Mouse (Mus musculus) MEL (cell line): Measurements from ENCODE around the gene Ggnbp2. TPM values are rescaled to one million over a fixed set of nuclear protein-coding genes. Genes with fewer than 3 reads are reported as not detected.

Source experiments
- DNase-seq: peaks from one replicate; pipeline ENCODE4 v3.0.0; 2011; ENCODE audit warnings: low read depth, low spot score
- H3K27ac ChIP-seq: 2 replicates; pipeline ENCODE4 v1.5.1; 2012; ENCODE audit warnings: low read depth, mild to moderate bottlenecking, control low read depth, low read length, moderate library complexity; ENCODE audit not compliant: control insufficient read depth
- H3K27me3 ChIP-seq, 2 experiments: fragments of 150-350 bp in 1 of 2; sonication (generic) in 1 of 2; 2 replicates each; pipeline ENCODE4 v1.6.1; 2012; ENCODE audit warnings: low read length in 2 of 2, mild to moderate bottlenecking in 2 of 2, improper control_type of control experiment in 1 of 2, moderate library complexity in 1 of 2; ENCODE audit not compliant: insufficient read depth in 2 of 2, control insufficient read depth in 1 of 2
- H3K36me3 ChIP-seq, 2 experiments: 2 replicates each; pipeline ENCODE4 v1.6.1; 2012 to 2014; ENCODE audit warnings: low read length in 2 of 2, improper control_type of control experiment in 1 of 2, inconsistent platforms in 1 of 2, mild to moderate bottlenecking in 1 of 2; ENCODE audit not compliant: insufficient read depth in 2 of 2, control insufficient read depth in 1 of 2
- H3K4me1 ChIP-seq, 2 experiments: fragments of 150-350 bp in 1 of 2; sonication (generic) in 1 of 2; 2 replicates each; pipeline ENCODE4 v1.6.1; 2012; ENCODE audit warnings: low read length in 2 of 2, improper control_type of control experiment in 1 of 2, mild to moderate bottlenecking in 1 of 2; ENCODE audit not compliant: insufficient read depth in 2 of 2, control insufficient read depth in 1 of 2
- H3K4me3 ChIP-seq, 2 experiments: fragments of 150-350 bp in 1 of 2; sonication (generic) in 1 of 2; 2 replicates each; pipeline ENCODE4 v1.5.1; 2012; ENCODE audit warnings: low read depth in 2 of 2, low read length in 2 of 2, mild to moderate bottlenecking in 2 of 2, moderate library complexity in 2 of 2, control low read depth in 1 of 2, improper control_type of control experiment in 1 of 2; ENCODE audit not compliant: control insufficient read depth in 1 of 2, insufficient read depth in 1 of 2
- H3K79me2 ChIP-seq: 2 replicates; pipeline ENCODE4 v1.6.1; 2012; ENCODE audit warnings: mild to moderate bottlenecking, low read length, moderate library complexity; ENCODE audit not compliant: control insufficient read depth, poor library complexity, insufficient read depth
- H3K9ac ChIP-seq: 2 replicates; pipeline ENCODE4 v1.6.1; 2012; ENCODE audit warnings: low read depth, mild to moderate bottlenecking, control low read depth, low read length, moderate library complexity; ENCODE audit not compliant: control insufficient read depth, poor library complexity, severe bottlenecking
- H3K9me3 ChIP-seq: fragments of 150-350 bp; sonication (generic); replicated peaks from 2 replicates; pipeline ENCODE4 v1.6.1; 2012; ENCODE audit warnings: mild to moderate bottlenecking, low read length, improper control_type of control experiment, moderate library complexity; ENCODE audit not compliant: insufficient read depth
- CHD1 ChIP-seq: IDR thresholded peaks from 2 replicates; pipeline ENCODE4 v1.6.1; 2012; ENCODE audit warnings: low read depth, mild to moderate bottlenecking, inconsistent platforms, low read length, improper control_type of control experiment
- E2F4 ChIP-seq: IDR thresholded peaks from 2 replicates; pipeline ENCODE4 v1.6.1; 2011; ENCODE audit warnings: low read depth, low read length, improper control_type of control experiment, borderline replicate concordance
- ELF1 ChIP-seq: IDR thresholded peaks from 2 replicates; pipeline ENCODE4 v1.6.1; 2014; ENCODE audit warnings: low read depth, mild to moderate bottlenecking, inconsistent platforms, low read length, improper control_type of control experiment, moderate library complexity
- EP300 ChIP-seq, 2 experiments: IDR thresholded peaks; 2 replicates each; pipeline ENCODE4 v1.6.1; 2011; ENCODE audit warnings: improper control_type of control experiment in 2 of 2, low read length in 2 of 2, low read depth in 1 of 2, mild to moderate bottlenecking in 1 of 2
- ETS1 ChIP-seq: IDR thresholded peaks from 2 replicates; pipeline ENCODE4 v1.6.1; 2012; ENCODE audit warnings: low read depth, mild to moderate bottlenecking, inconsistent platforms, low read length, improper control_type of control experiment, moderate library complexity
- HCFC1 ChIP-seq: IDR thresholded peaks from 2 replicates; pipeline ENCODE4 v1.6.1; 2012; ENCODE audit warnings: low read depth, mild to moderate bottlenecking, inconsistent platforms, low read length, improper control_type of control experiment, moderate library complexity
- MAZ ChIP-seq: IDR thresholded peaks from 2 replicates; pipeline ENCODE4 v1.6.1; 2012; ENCODE audit warnings: low read depth, mild to moderate bottlenecking, inconsistent platforms, low read length, improper control_type of control experiment
- MXI1 ChIP-seq: IDR thresholded peaks from 2 replicates; pipeline ENCODE4 v1.6.1; 2011; ENCODE audit warnings: mild to moderate bottlenecking, low read depth, low read length, improper control_type of control experiment
- MYC ChIP-seq: IDR thresholded peaks from 2 replicates; pipeline ENCODE4 v1.6.1; 2011; ENCODE audit warnings: low read depth, mild to moderate bottlenecking, low read length, improper control_type of control experiment, moderate library complexity
- POLR2A ChIP-seq, 2 experiments: IDR thresholded peaks; 2 replicates each; pipeline ENCODE4 v1.6.1; 2011 to 2012; ENCODE audit warnings: low read length in 2 of 2, mild to moderate bottlenecking in 2 of 2, control low read depth in 1 of 2, improper control_type of control experiment in 1 of 2, low read depth in 1 of 2, moderate library complexity in 1 of 2; ENCODE audit not compliant: control insufficient read depth in 1 of 2, insufficient read depth in 1 of 2, poor library complexity in 1 of 2
- POLR2AphosphoS2 ChIP-seq: IDR thresholded peaks from 2 replicates; pipeline ENCODE4 v1.6.1; 2011; ENCODE audit warnings: low read length, improper control_type of control experiment
- SIN3A ChIP-seq: IDR thresholded peaks from 2 replicates; pipeline ENCODE4 v1.6.1; 2012; ENCODE audit warnings: low read length, improper control_type of control experiment, inconsistent platforms
- SMC3 ChIP-seq: IDR thresholded peaks from 2 replicates; pipeline ENCODE4 v1.6.1; 2011; ENCODE audit warnings: low read depth, low read length, improper control_type of control experiment
- TBP ChIP-seq: IDR thresholded peaks from 2 replicates; pipeline ENCODE4 v1.8.0; 2011; ENCODE audit warnings: low read depth, low read length, improper control_type of control experiment
- ZC3H11A ChIP-seq: IDR thresholded peaks from 2 replicates; pipeline ENCODE4 v1.6.1; 2012; ENCODE audit warnings: low read depth, mild to moderate bottlenecking, inconsistent platforms, low read length, improper control_type of control experiment
- ZMIZ1 ChIP-seq: IDR thresholded peaks from 2 replicates; pipeline ENCODE4 v1.6.1; 2012; ENCODE audit warnings: low read depth, mild to moderate bottlenecking, inconsistent platforms, low read length, improper control_type of control experiment, moderate library complexity
- ZNF384 ChIP-seq: IDR thresholded peaks from 2 replicates; pipeline ENCODE4 v1.6.1; 2012; ENCODE audit warnings: low read depth, mild to moderate bottlenecking, inconsistent platforms, low read length, improper control_type of control experiment
- polyA plus RNA-seq, 2 experiments: library from polyadenylated mRNA; stranded (reverse) in 1 of 2; unstranded in 1 of 2; fragments of >175 nt in 1 of 2; fragments of >200 nt in 1 of 2; gene quantifications; 2 replicates each; pipeline versions ENCODE4 v1.2.1 to v1.2.4; 2012; ENCODE audit warnings: low replicate concordance in 2 of 2, low read depth in 1 of 2; ENCODE audit not compliant: insufficient read length in 2 of 2, insufficient read depth in 1 of 2, missing spikeins in 1 of 2
- total RNA-seq: library from RNA; depleted of rRNA; stranded (reverse); fragments of 300-350 nt; gene quantifications from 2 replicates; pipeline ENCODE4 v1.2.3, GENCODE M21; 2012

The Ggnbp2 gene
- total and polyA plus RNA-seq, 3 experiments, result 55.4 to 89.6 (median 83.0) TPM

DNA sequence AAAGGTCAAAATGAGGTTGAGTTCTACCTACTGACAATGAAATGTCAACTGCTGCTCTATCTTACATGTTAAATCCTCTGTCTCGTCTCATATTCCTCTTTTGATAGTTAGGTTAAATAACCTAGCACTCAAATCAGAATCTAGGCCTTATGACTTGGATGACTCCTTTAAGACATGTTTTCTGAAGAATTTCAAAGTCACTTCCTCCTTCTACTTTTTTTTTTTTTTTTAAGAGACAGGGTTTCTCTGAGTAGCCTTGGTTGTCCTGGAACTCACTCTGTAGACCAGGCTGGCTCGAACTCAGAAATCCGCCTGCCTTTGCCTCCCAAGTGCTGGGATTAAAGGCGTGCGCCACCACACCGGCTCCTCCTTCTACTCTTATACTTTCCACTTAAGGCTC, 15.3 kb downstream of the Ggnbp2 start:
- Histone ChIP-seq H3K9me3 (no peaks in the 10 kb centered on the region), H3K9ac (no peak overlapping the region), H3K4me1 (peaks cover 0 to 15% of the 10 kb centered on the region in 2 experiments; a peak in 2 of 4 replicates), H3K27me3 (no peaks in the 10 kb centered on the region), H3K36me3 (peaks cover 26 to 65% of the 10 kb centered on the region in 2 experiments), H3K4me3 (no peak overlapping the region), H3K27ac (no peak overlapping the region), H3K79me2 (peaks cover 3% of the 10 kb centered on the region; the same call in 1 of the 2 replicates)
- no peak for DNase-seq
- TF ChIP-seq E2F4 (no peak), ZMIZ1 (no peak), ETS1 (no peak), SMC3 (no peak), EP300 (IDR thresholded peaks at IDR 0.05; ENCODE audit: low read depth in 1 of 2, low read length in 2 of 2) (no peak), ZNF384 (peak; percentile 88), ZC3H11A (no peak)

DNA sequence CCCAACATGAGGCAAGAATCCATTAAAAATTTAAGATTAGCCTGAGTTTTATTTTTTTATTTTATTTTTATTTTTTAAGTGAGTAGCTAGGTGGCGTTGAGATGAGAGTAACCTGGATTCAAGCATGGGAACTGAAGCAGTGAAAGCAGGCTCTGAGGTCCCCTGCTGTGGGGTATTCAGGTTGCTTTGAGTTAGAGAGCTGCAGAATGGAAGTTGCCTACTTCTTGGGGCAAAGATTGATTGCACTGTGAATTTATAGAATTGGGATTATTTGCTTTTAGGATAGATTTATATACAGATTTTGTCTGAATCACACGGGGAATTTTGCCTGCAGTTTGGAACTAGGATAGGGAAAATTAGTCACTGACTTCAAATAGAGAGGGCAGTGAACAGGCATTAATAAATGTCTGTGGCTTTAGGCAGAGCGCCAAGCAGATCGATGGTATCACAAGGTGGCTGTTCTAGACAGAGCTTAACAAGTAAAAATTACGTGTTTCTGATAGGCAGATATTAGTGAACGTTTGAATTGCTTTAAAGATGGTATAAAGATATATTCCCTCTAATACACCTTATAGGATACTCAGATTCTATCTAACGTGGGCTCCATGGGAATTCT, 23.0 kb downstream of the Ggnbp2 start:
- Histone ChIP-seq H3K36me3 (peaks cover 18 to 27% of the 10 kb centered on the region in 2 experiments), H3K79me2 (peaks cover 1% of the 10 kb centered on the region; the same call in 1 of the 2 replicates), H3K27ac (no peak overlapping the region), H3K4me3 (no peak overlapping the region), H3K4me1 (peaks cover 0 to 4% of the 10 kb centered on the region in 2 experiments; a peak in 2 of 4 replicates), H3K9me3 (no peaks in the 10 kb centered on the region), H3K9ac (no peak overlapping the region), H3K27me3 (no peaks in the 10 kb centered on the region)
- DNase-seq, result peak; percentile 64
- no peak for TF ChIP-seq ELF1
- 0 out of 4 replicates have a peak, but pooled peaks of 1 of the 2 experiments have one; percentile 26 for TF ChIP-seq EP300 (IDR thresholded peaks at IDR 0.05; ENCODE audit: low read depth in 1 of 2, low read length in 2 of 2)
- TF ChIP-seq HCFC1, result no peak
- no peak for TF ChIP-seq POLR2A (IDR thresholded peaks at IDR 0.05; ENCODE audit: control insufficient read depth in 1 of 2, insufficient read depth in 1 of 2, low read depth in 1 of 2, low read length in 2 of 2, poor library complexity in 1 of 2)
- TF ChIP-seq MYC, result no peak
- TF ChIP-seq MXI1, result no peak

DNA sequence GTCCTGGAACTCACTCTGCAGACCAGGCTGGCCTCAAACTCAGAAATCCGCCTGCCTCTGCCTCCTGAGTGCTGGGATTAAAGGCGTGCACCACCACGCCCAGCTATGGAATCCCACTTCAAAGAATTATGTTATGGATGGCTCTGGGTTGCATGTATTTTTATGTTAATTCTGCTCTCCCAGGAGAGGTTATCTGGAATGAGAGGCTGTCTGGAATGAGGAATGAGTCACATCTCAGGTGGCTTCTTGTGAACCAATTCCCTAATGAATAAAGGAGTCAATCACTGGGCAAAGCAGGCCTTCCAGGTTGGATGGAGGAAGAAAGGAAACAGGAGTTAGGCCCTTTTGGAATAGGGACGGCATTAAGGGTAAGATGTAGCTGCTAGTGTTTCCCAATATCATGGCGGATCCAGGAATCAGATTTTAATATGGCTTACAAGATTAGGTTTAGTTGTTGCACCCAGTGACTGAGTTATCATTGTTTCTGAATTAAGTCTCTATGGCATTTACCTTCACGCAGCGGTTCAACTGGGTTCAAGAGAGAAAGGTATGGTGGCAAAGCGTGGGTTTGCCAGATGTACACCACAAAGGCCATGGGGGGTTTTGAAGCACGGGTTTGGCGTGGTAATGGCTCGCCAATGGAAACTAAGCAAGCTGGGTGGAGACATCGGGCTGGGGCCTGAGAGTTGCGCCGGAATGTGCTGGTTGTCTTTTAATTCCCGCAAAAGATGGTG, 23.7 kb downstream of the Ggnbp2 start:
- Histone ChIP-seq H3K27me3 (no peaks in the 10 kb centered on the region), H3K9me3 (no peaks in the 10 kb centered on the region), H3K4me1 (peaks cover 0 to 4% of the 10 kb centered on the region in 2 experiments; a peak in 2 of 4 replicates), H3K9ac (no peak overlapping the region), H3K36me3 (peaks cover 18 to 29% of the 10 kb centered on the region in 2 experiments), H3K79me2 (peaks cover 1% of the 10 kb centered on the region; the same call in 1 of the 2 replicates), H3K4me3 (no peak overlapping the region), H3K27ac (no peak overlapping the region)
- TF ChIP-seq SIN3A, result no peak
- TF ChIP-seq POLR2AphosphoS2, result 0 out of 2 replicates have a peak, but pooled peaks have one; percentile 9
- no peak for TF ChIP-seq MAZ
- TF ChIP-seq CHD1, result no peak
- no peak for TF ChIP-seq TBP
- TF ChIP-seq ZMIZ1, result 0 out of 2 replicates have a peak, but pooled peaks have one; percentile 36
- no peak for DNase-seq
